Mouse (Mus musculus): ENCODE data around the gene Bcl2.
A peak's percentile ranks its signal among the peaks of the same experiment; 100 is the strongest.

Bcl2 gene

GRCm38 (mm10) chr1:106629931-106630682 is 84.0 kb downstream of the Bcl2 start:
- no peak for ATAC-seq (ENCODE audit: insufficient number of reproducible peaks, low FRiP score, low TSS enrichment)

- no peak for ATAC-seq (ENCODE audit: insufficient number of reproducible peaks, low FRiP score, low TSS enrichment)
These were observed 84.6 kb downstream of the Bcl2 start for GRCm38 (mm10) chr1:106629470-106629830.

- ATAC-seq (ENCODE audit: insufficient number of reproducible peaks, low FRiP score, low TSS enrichment), result peak; percentile 36; the same call in 1 of the 2 replicates
These were observed 85.2 kb downstream of the Bcl2 start for GRCm38 (mm10) chr1:106628718-106629469.

GRCm38 (mm10) chr1:106628279-106628678 is 85.8 kb downstream of the Bcl2 start:
- ATAC-seq (ENCODE audit: insufficient number of reproducible peaks, low FRiP score, low TSS enrichment), result no peak

GRCm38 (mm10) chr1:106627241-106627640 is 86.8 kb downstream of the Bcl2 start:
- ATAC-seq (ENCODE audit: insufficient number of reproducible peaks, low FRiP score, low TSS enrichment), result no peak

GRCm38 (mm10) chr1:106620174-106620931 is 93.7 kb downstream of the Bcl2 start:
- no peak for ATAC-seq (ENCODE audit: insufficient number of reproducible peaks, low FRiP score, low TSS enrichment)

GRCm38 (mm10) chr1:106618814-106619213 is 95.3 kb downstream of the Bcl2 start:
- no peak for ATAC-seq (ENCODE audit: insufficient number of reproducible peaks, low FRiP score, low TSS enrichment)

GRCm38 (mm10) chr1:106616955-106617354 is 97.1 kb downstream of the Bcl2 start:
- ATAC-seq (ENCODE audit: insufficient number of reproducible peaks, low FRiP score, low TSS enrichment), result no peak

- ATAC-seq (ENCODE audit: insufficient number of reproducible peaks, low FRiP score, low TSS enrichment), result no peak
These were observed 100.7 kb downstream of the Bcl2 start for GRCm38 (mm10) chr1:106613371-106613770.

- ATAC-seq (ENCODE audit: insufficient number of reproducible peaks, low FRiP score, low TSS enrichment), result no peak
These were observed 101.7 kb downstream of the Bcl2 start for GRCm38 (mm10) chr1:106612166-106613031.

- no peak for ATAC-seq (ENCODE audit: insufficient number of reproducible peaks, low FRiP score, low TSS enrichment)
These were observed 102.8 kb downstream of the Bcl2 start for GRCm38 (mm10) chr1:106611246-106611645.

GRCm38 (mm10) chr1:106608098-106608778 is 105.8 kb downstream of the Bcl2 start:
- ATAC-seq (ENCODE audit: insufficient number of reproducible peaks, low FRiP score, low TSS enrichment), result no peak

GRCm38 (mm10) chr1:106606951-106607350 is 107.1 kb downstream of the Bcl2 start:
- ATAC-seq (ENCODE audit: insufficient number of reproducible peaks, low FRiP score, low TSS enrichment), result no peak

- peak; percentile 8; the same call in 1 of the 2 replicates for ATAC-seq (ENCODE audit: insufficient number of reproducible peaks, low FRiP score, low TSS enrichment)
These were observed 110.7 kb downstream of the Bcl2 start for GRCm38 (mm10) chr1:106603406-106603805.

GRCm38 (mm10) chr1:106602941-106603340 is 111.1 kb downstream of the Bcl2 start:
- peak; percentile 54 for ATAC-seq (ENCODE audit: insufficient number of reproducible peaks, low FRiP score, low TSS enrichment)

- ATAC-seq (ENCODE audit: insufficient number of reproducible peaks, low FRiP score, low TSS enrichment), result peak; percentile 32; the same call in 1 of the 2 replicates
These were observed 111.5 kb downstream of the Bcl2 start for GRCm38 (mm10) chr1:106602536-106602935.

GRCm38 (mm10) chr1:106601247-106601646 is 112.8 kb downstream of the Bcl2 start:
- no peak for ATAC-seq (ENCODE audit: insufficient number of reproducible peaks, low FRiP score, low TSS enrichment)

- no peak for ATAC-seq (ENCODE audit: insufficient number of reproducible peaks, low FRiP score, low TSS enrichment)
These were observed 113.2 kb downstream of the Bcl2 start for GRCm38 (mm10) chr1:106600841-106601240.

GRCm38 (mm10) chr1:106598292-106598583 is 115.8 kb downstream of the Bcl2 start:
- ATAC-seq (ENCODE audit: insufficient number of reproducible peaks, low FRiP score, low TSS enrichment), result no peak

Data from cerebellum, adult (tissue).